Mouse (Mus musculus) thymus, postnatal 4 days (tissue): Measurements from ENCODE around the gene Kctd10.

Experiments
- DNase-seq: peaks from one replicate; pipeline ENCODE4 v3.0.0; 2021

The Kctd10 gene

GRCm38 (mm10) chr5:114380209-114381012, at the start of gene Kctd10, which contains the start of gene Ube3b:
Gene Kctd10, minus strand, starts transcription at chr5:114380508.
Gene Ube3b, plus strand, starts transcription at chr5:114380607.
- DNase-seq = peak; percentile 88

- no peak for DNase-seq
These were observed 49.5 kb upstream of the Kctd10 start for GRCm38 (mm10) chr5:114429781-114430180.

- DNase-seq = no peak
These were observed 48.3 kb upstream of the Kctd10 start for GRCm38 (mm10) chr5:114428621-114429020.

GRCm38 (mm10) chr5:114426732-114427131, 46.4 kb upstream of the Kctd10 start:
- DNase-seq = no peak

GRCm38 (mm10) chr5:114423961-114424360, 43.7 kb upstream of the Kctd10 start:
- no peak for DNase-seq

GRCm38 (mm10) chr5:114422591-114422990, 42.3 kb upstream of the Kctd10 start:
- DNase-seq = no peak

- no peak for DNase-seq
These were observed 41.4 kb upstream of the Kctd10 start for GRCm38 (mm10) chr5:114421561-114422298.

- peak; percentile 50 for DNase-seq
These were observed 38.2 kb upstream of the Kctd10 start for GRCm38 (mm10) chr5:114418541-114418940.

- DNase-seq = no peak
These were observed 36.5 kb upstream of the Kctd10 start for GRCm38 (mm10) chr5:114416855-114417254.

- DNase-seq = no peak
These were observed 35.3 kb upstream of the Kctd10 start for GRCm38 (mm10) chr5:114415606-114416005.

GRCm38 (mm10) chr5:114413067-114413735, 32.9 kb upstream of the Kctd10 start:
- no peak for DNase-seq

- DNase-seq = no peak
These were observed 32.2 kb upstream of the Kctd10 start for GRCm38 (mm10) chr5:114412361-114412998.

- DNase-seq = no peak
These were observed 30.1 kb upstream of the Kctd10 start for GRCm38 (mm10) chr5:114410429-114410828.

GRCm38 (mm10) chr5:114408846-114409245, 28.5 kb upstream of the Kctd10 start:
- DNase-seq = no peak

GRCm38 (mm10) chr5:114407810-114408209, 27.5 kb upstream of the Kctd10 start:
- no peak for DNase-seq

- no peak for DNase-seq
These were observed 27.0 kb upstream of the Kctd10 start for GRCm38 (mm10) chr5:114407269-114407668.

- DNase-seq = no peak
These were observed 26.3 kb upstream of the Kctd10 start for GRCm38 (mm10) chr5:114406592-114406991.

- DNase-seq = no peak
These were observed 12.9 kb upstream of the Kctd10 start for GRCm38 (mm10) chr5:114393169-114393568.

- DNase-seq = no peak
These were observed 4.1 kb upstream of the Kctd10 start for GRCm38 (mm10) chr5:114384448-114384847.

- DNase-seq = peak; percentile 85
These were observed 3.0 kb upstream of the Kctd10 start for GRCm38 (mm10) chr5:114383184-114383904.

GRCm38 (mm10) chr5:114381013-114381351, 674 bp upstream of the Kctd10 start:
- DNase-seq = no peak

GRCm38 (mm10) chr5:114379763-114380162, 545 bp downstream of the Kctd10 start:
- DNase-seq = no peak
